Mouse (Mus musculus) myocyte (in vitro differentiated cells): Measurements from ENCODE around the gene Sncg.

Experiments
- CEBPB ChIP-seq: IDR thresholded peaks from 2 replicates; pipeline ENCODE4 v1.6.1; 2011; ENCODE audit warnings: mild to moderate bottlenecking, moderate library complexity; ENCODE audit not compliant: poor library complexity, insufficient read depth, severe bottlenecking
- E2F4 ChIP-seq: IDR thresholded peaks from one replicate; pipeline ENCODE4 v1.6.1; 2011; ENCODE audit warnings: mild to moderate bottlenecking, control low read depth, moderate library complexity; ENCODE audit not compliant: insufficient read depth
- MAX ChIP-seq: IDR thresholded peaks from one replicate; pipeline ENCODE4 v1.6.1; 2011; ENCODE audit warnings: low read depth, mild to moderate bottlenecking, control low read depth
- MYOD1 ChIP-seq, 3 experiments: IDR thresholded peaks; one replicate each; pipeline ENCODE4 v1.6.1; 2011; ENCODE audit warnings: control low read depth in 2 of 3, low read depth in 2 of 3, mild to moderate bottlenecking in 2 of 3, moderate library complexity in 1 of 3; ENCODE audit not compliant: insufficient read length in 2 of 3, control insufficient read depth in 1 of 3
- MYOG ChIP-seq, 3 experiments: IDR thresholded peaks; one replicate each; pipeline ENCODE4 v1.6.1; 2011; ENCODE audit warnings: control low read depth in 2 of 3, low read depth in 2 of 3, mild to moderate bottlenecking in 2 of 3; ENCODE audit not compliant: insufficient read length in 2 of 3, control insufficient read depth in 1 of 3, insufficient read depth in 1 of 3
- POLR2A ChIP-seq: IDR thresholded peaks from one replicate; pipeline ENCODE4 v1.6.1; 2011; ENCODE audit warnings: low read depth, mild to moderate bottlenecking, control low read depth, moderate library complexity; ENCODE audit not compliant: insufficient read length
- REST ChIP-seq: IDR thresholded peaks from one replicate; pipeline ENCODE4 v1.6.1; 2011; ENCODE audit warnings: mild to moderate bottlenecking, control low read depth, moderate library complexity; ENCODE audit not compliant: insufficient read depth, insufficient read length
- SRF ChIP-seq: IDR thresholded peaks from one replicate; pipeline ENCODE4 v1.6.1; 2011; ENCODE audit warnings: low read depth; ENCODE audit not compliant: control insufficient read depth, insufficient read length
- TCF12 ChIP-seq: IDR thresholded peaks from one replicate; pipeline ENCODE4 v1.6.1; 2011; ENCODE audit warnings: mild to moderate bottlenecking, control low read depth; ENCODE audit not compliant: poor library complexity, insufficient read depth, severe bottlenecking
- USF1 ChIP-seq: IDR thresholded peaks from one replicate; pipeline ENCODE4 v1.6.1; 2011; ENCODE audit warnings: low read depth, mild to moderate bottlenecking, control low read depth, moderate library complexity

GRCm38 (mm10) chr14:34397871-34398270 is 23.3 kb upstream of the Sncg start:
- no peak for TF ChIP-seq POLR2A
- TF ChIP-seq USF1: no peak
- TF ChIP-seq MAX: no peak
- no peak for TF ChIP-seq MYOG (IDR thresholded peaks at IDR 0.05; ENCODE audit: control insufficient read depth in 1 of 3, insufficient read depth in 1 of 3, insufficient read length in 2 of 3, low read depth in 2 of 3)
- TF ChIP-seq CEBPB: no peak
- no peak for TF ChIP-seq REST
- TF ChIP-seq MYOD1 (IDR thresholded peaks at IDR 0.05; ENCODE audit: control insufficient read depth in 1 of 3, insufficient read length in 2 of 3, low read depth in 2 of 3): no peak
- TF ChIP-seq TCF12: no peak
- no peak for TF ChIP-seq E2F4
- TF ChIP-seq SRF: no peak
